Mouse (Mus musculus): ENCODE data around the gene Oxsm.

- no peak for TF ChIP-seq POLR2A (IDR thresholded peaks at IDR 0.05; ENCODE audit: low read depth, low read length)
- TF ChIP-seq CTCF (conservative IDR thresholded peaks at IDR 0.05; ENCODE audit: insufficient read depth, insufficient read length, low read depth, low read length): no peak
Measured at GRCm38 (mm10) chr14:16293921-16294320, 44.3 kb upstream of the Oxsm start.
